Mouse (Mus musculus): ENCODE data around the gene Ropn1. TPM values are rescaled to one million over a fixed set of nuclear protein-coding genes. Genes with fewer than 3 reads are reported as not detected.
A peak's percentile ranks its signal among the peaks of the same experiment; 100 is the strongest.
"Not testable (repeated sequence)": the region's sequence is repeated elsewhere in the genome, so short reads cannot be mapped to it uniquely, and the experiment has no call there.

The Ropn1 gene
- polyA plus RNA-seq (2015; fragmentation: Nextera tagmentation; extraction: Ambion mirVana) = not detected in 2 replicates

DNA sequence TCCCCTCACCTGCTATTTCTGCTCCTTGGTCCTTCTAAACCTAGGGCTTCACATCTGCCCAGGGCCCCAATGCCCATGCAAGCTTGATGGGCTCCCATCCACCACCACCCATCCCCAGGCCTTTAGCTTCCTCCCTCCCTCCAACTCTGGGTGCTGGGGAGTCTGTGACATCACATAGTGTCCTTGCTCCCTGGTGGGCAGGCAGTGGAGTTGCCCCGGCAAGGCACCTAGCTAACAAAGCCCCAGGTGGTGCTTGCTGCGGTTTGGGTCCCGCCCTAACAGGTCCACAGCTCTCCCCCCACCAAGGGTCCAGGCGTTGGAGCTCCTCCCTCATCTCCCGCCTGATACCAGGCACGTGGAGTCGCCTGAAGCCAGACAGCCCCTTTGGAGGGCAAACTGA lies at the start of gene Ropn1:
Gene Ropn1 (plus strand): TSS at position 301 of the 400 bp plus-strand sequence.
- Histone ChIP-seq H3K4me3 (no peak within 1 kb of the TSS), H3K9me3 (no peaks in the 10 kb centered on the region), H3K4me1 (peaks cover 3% of the 10 kb centered on the region; the same call in 1 of the 2 replicates), H3K4me2 (no peak within 1 kb of the TSS), H3K36me3 (replicated peaks) (no peaks in the 10 kb centered on the region), H3K27ac (0 out of 2 replicates have a peak within 1 kb of the TSS, but pooled peaks have one; percentile 10), H3K27me3 (replicated peaks) (no peaks in the 10 kb centered on the region), H3K9ac (no peak within 1 kb of the TSS)
- ATAC-seq (replicated peaks) = no peak
- 68% methylated on average over 7 of the region's 7 CpGs for WGBS

DNA sequence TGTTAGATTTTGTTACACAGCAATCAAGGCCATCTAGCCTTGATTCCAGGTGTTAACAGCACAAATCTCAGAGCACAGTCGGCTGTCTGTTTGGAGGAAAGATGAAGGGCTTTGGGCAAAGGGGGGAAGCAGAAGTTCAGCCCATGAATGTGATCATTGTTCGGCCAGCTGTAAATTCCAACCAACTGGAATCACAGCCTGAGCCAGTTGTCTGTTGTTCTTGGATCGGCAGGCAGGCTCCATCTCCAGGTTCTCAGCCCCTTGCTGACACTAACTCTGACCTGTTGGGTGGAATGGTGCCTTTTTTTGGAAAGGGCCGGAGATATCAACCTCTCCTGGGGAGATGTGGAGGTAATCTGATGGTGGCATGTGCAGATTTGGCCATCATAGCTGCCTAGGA lies 47.8 kb upstream of the Ropn1 start:
- WGBS = 81% methylated on average over 4 of the region's 4 CpGs
- ATAC-seq (replicated peaks) = no peak
- Histone ChIP-seq H3K4me1 (no peaks in the 10 kb centered on the region), H3K9me3 (no peaks in the 10 kb centered on the region), H3K4me2 (no peak overlapping the region), H3K9ac (no peak overlapping the region), H3K36me3 (replicated peaks) (no peaks in the 10 kb centered on the region), H3K4me3 (no peak overlapping the region), H3K27me3 (replicated peaks) (no peaks in the 10 kb centered on the region), H3K27ac (no peak overlapping the region)

DNA sequence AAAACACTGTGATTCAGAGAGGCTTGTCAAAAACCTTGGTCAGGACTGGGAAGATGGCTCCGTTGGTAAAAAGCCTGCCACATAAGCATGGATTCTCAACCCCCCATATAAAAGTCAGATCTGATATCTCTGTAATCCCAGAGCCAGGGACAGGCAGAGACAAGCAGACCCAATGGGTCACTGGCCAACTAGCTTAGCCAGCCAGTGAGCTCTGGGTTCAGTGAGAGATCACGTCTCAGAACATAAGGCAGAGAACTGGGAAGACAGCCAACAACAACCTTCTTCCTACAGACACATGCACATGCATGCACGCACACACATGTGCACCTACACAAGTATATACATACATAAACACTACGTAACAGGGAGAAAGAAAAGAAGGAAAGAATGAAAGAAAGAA lies 46.6 kb upstream of the Ropn1 start:
- no peaks in the 10 kb centered on the region for H3K4me1 ChIP-seq
- no peaks in the 10 kb centered on the region for H3K36me3 ChIP-seq (replicated peaks)
- ATAC-seq (replicated peaks) = no peak
- no peak overlapping the region for H3K4me2 ChIP-seq
- no peak overlapping the region for H3K4me3 ChIP-seq
- no peaks in the 10 kb centered on the region for H3K9me3 ChIP-seq
- 80% methylated on average over 4 of the region's 4 CpGs for WGBS
- H3K9ac ChIP-seq = no peak overlapping the region
- no peaks in the 10 kb centered on the region for H3K27me3 ChIP-seq (replicated peaks)
- no peak overlapping the region for H3K27ac ChIP-seq

DNA sequence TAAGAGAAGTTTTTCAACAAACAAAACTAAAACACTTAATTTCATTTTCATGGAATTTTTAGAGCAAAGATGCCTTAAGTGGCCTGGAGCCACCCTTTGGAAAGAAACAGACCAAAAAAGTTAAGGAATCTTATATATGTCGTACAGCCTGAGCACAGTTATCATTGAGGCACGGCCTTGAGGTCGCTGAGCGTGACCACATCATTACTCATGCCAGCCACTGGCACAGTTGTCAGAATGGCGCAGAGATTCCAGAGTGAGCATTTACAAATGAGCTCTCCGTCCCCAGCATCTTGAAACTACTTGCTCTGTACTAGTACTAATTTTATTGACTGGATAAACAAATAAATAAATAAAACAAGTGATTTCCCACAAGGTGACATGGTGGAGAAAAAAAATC lies 45.9 kb upstream of the Ropn1 start:
- Histone ChIP-seq H3K4me3 (no peak overlapping the region), H3K9ac (no peak overlapping the region), H3K27me3 (replicated peaks) (no peaks in the 10 kb centered on the region), H3K4me1 (no peaks in the 10 kb centered on the region), H3K4me2 (no peak overlapping the region), H3K27ac (no peak overlapping the region), H3K9me3 (no peaks in the 10 kb centered on the region), H3K36me3 (replicated peaks) (no peaks in the 10 kb centered on the region)
- 72% methylated on average over 6 of the region's 6 CpGs for WGBS
- no peak for ATAC-seq (replicated peaks)

DNA sequence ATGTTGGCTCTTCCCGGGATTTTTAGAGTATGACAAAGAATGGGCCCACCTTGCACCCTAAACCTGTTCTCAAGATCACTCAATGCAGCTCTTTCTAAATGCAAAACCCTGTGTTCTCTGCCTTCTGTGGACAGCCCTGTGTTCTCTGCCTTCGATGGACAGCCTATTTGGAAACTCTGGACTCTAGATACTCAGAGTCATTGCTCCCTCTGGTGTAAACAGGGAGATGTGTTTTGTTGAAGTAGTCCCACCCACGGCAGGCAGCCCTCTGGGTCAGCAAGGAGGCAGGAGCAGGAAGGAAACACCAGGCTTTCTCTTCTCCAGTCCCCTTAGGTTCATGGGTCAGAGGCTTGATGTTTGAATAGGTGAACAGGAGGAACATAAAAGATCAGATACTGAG lies 44.0 kb upstream of the Ropn1 start:
- WGBS = 34% methylated on average over 3 of the region's 3 CpGs
- Histone ChIP-seq H3K9me3 (no peaks in the 10 kb centered on the region), H3K36me3 (replicated peaks) (no peaks in the 10 kb centered on the region), H3K27me3 (replicated peaks) (no peaks in the 10 kb centered on the region), H3K4me2 (no peak overlapping the region), H3K4me3 (no peak overlapping the region), H3K9ac (no peak overlapping the region), H3K4me1 (no peaks in the 10 kb centered on the region), H3K27ac (no peak overlapping the region)
- no peak for ATAC-seq (replicated peaks)

DNA sequence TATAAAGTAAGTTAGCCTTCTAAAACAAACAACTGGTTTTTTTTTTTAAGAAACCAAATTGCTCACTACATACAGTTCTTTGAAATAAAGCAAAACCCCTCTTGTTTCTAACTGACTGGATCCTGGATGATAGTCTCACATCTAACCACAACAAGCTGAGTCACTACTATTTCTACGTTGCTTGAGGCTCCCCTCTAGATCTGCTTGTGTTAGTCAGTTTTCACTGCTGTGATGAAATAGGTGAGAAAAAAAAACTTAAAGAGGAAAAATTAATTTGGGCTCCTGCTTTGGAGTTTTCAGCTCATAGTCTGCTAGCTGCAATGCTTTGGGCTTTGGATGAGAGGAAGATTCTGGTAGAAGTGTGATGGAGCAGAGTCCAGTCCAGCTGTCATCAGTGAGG lies 39.6 kb upstream of the Ropn1 start:
- Histone ChIP-seq H3K4me1 (no peaks in the 10 kb centered on the region), H3K4me3 (no peak overlapping the region), H3K27ac (no peak overlapping the region), H3K9me3 (no peaks in the 10 kb centered on the region), H3K9ac (no peak overlapping the region), H3K27me3 (replicated peaks) (no peaks in the 10 kb centered on the region), H3K4me2 (no peak overlapping the region), H3K36me3 (replicated peaks) (no peaks in the 10 kb centered on the region)
- ATAC-seq (replicated peaks) = no peak
- WGBS = 83% methylated on average over 1 of the region's 1 CpGs

DNA sequence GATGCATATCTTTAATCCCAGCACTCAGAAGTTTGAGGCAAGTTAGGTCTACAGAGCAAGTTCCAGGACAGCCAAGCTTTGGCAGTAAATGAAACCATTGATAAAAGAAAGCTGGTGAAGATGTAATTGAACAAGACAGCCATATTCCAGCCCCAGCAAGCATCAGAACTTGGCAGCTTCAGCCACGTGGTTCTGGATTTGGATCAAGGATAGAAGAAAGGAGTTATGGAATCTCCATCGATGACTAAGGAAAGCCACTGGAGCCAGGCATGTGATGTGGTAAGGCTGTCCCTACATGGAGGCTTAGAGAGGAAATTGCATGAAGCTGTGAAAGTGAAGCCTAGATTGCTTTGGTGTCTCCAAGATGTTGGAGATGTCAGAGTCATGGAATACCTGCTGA lies 35.7 kb upstream of the Ropn1 start:
- no peaks in the 10 kb centered on the region for H3K4me1 ChIP-seq
- no peak for ATAC-seq (replicated peaks)
- H3K9ac ChIP-seq = no peak overlapping the region
- H3K4me3 ChIP-seq = no peak overlapping the region
- H3K9me3 ChIP-seq = no peaks in the 10 kb centered on the region
- H3K27me3 ChIP-seq (replicated peaks) = no peaks in the 10 kb centered on the region
- H3K4me2 ChIP-seq = no peak overlapping the region
- no peaks in the 10 kb centered on the region for H3K36me3 ChIP-seq (replicated peaks)
- 76% methylated on average over 2 of the region's 2 CpGs for WGBS
- no peak overlapping the region for H3K27ac ChIP-seq

DNA sequence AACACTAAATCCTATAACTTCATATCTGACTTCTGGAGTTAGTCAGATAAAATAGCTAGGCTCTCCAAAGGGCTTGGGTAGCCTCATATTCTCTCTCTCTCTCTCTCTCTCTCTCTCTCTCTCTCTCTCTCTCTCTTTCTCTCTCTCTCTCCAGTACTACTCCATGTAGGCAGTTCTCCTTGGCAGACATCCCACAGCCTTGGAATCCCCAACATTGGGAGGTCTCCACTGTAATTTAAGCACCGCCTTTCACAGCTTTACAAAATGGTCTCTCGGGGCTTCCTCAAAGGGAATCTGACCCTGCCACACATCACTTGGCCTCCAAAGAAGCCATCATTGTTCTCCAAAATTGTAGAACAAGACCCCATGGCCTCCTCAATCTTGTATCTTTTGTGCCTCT lies 22.1 kb upstream of the Ropn1 start:
- Histone ChIP-seq H3K4me2 (no peak overlapping the region), H3K27me3 (replicated peaks) (no peaks in the 10 kb centered on the region), H3K4me1 (no peaks in the 10 kb centered on the region), H3K27ac (no peak overlapping the region), H3K9ac (no peak overlapping the region), H3K4me3 (no peak overlapping the region), H3K9me3 (no peaks in the 10 kb centered on the region), H3K36me3 (replicated peaks) (no peaks in the 10 kb centered on the region)
- ATAC-seq (replicated peaks) = no peak
- WGBS = 45% methylated on average over 2 of the region's 2 CpGs

DNA sequence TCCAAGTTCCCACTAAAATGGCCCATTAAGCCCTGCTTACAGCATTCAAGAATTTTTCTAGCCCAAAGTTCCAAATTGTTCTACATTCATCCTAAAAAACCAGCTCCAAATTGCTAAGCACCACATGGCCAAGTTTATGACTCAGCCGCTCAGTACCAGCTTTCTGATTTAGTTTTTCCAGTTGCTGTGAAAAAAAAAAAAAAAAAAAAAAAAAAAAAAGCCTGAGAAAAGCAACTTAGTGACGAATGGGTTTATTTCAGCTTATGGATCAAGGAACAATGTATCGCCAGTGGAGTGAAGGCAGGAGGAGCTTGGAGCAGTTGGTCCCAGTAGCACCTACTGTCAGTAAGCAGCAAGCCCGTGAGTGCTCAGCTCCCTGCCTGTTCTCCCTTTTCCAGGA lies 21.3 kb upstream of the Ropn1 start:
- Histone ChIP-seq H3K9ac (no peak overlapping the region), H3K4me2 (no peak overlapping the region), H3K4me3 (no peak overlapping the region), H3K27me3 (replicated peaks) (no peaks in the 10 kb centered on the region), H3K27ac (no peak overlapping the region), H3K4me1 (no peaks in the 10 kb centered on the region), H3K9me3 (no peaks in the 10 kb centered on the region), H3K36me3 (replicated peaks) (no peaks in the 10 kb centered on the region)
- no peak for ATAC-seq (replicated peaks)
- 86% methylated on average over 4 of the region's 4 CpGs for WGBS

DNA sequence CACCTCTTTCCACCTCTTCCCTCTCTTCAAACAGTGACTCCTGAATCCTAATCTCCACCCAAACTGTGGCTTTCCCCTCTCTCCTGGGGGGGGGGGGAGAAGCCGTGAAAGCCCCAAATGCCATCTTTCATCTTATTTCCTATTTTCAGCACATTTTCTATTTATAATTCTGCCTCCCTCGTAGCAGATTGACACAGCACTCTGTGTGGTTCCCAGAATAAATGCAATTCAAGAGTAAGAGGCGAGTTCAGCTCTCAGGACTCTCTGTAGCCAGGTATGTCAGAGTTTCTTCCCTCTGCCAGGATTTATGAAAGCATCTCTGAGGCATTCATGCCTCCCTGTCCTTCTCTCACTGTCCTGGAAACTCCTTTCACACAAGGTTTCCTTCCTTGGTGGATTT lies 14.2 kb upstream of the Ropn1 start:
- Histone ChIP-seq H3K9me3 (no peaks in the 10 kb centered on the region), H3K27me3 (replicated peaks) (no peaks in the 10 kb centered on the region), H3K9ac (no peak overlapping the region), H3K4me2 (no peak overlapping the region), H3K4me1 (no peaks in the 10 kb centered on the region), H3K27ac (no peak overlapping the region), H3K4me3 (no peak overlapping the region), H3K36me3 (replicated peaks) (no peaks in the 10 kb centered on the region)
- WGBS = 72% methylated on average over 3 of the region's 3 CpGs
- ATAC-seq (replicated peaks) = no peak

DNA sequence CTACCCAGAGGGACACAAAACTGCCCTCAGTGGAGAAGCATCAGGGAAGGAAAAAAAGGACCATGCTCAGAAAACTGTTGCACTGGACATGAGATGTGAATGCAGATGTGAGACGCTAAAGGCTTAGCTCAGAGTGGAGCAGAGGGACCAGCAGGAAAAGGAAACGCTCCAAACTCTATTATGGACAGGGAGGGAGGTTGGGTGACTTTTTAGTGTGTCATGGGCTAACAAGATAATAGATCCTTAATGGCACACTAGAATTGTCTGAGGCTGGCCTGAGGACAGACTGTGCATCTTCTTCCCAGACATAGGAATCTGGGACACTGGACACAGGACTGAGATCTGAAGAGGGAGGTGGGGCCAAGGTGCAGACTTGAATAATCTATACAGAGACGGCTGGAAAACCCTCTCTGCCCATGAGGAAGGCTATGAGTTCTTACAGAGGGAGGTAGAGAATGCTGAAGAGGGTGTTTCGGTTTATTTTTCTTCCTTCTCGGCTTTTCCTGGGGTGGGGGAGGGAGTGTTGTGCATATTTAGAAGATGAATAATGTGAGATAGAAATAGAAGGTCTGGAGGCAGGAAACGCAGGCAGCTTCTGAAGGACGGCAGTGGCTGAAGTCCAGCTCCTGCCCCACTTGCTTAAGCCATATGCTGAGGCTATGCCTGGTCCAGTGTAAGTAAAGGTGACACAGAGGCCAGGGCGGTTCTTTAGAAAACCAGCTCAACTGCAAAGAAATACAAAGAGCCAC lies 6.0 kb upstream of the Ropn1 start:
- no peak for ATAC-seq (replicated peaks)
- H3K36me3 ChIP-seq (replicated peaks) = no peaks in the 10 kb centered on the region
- no peak overlapping the region for H3K4me2 ChIP-seq
- H3K27ac ChIP-seq = no peak overlapping the region
- 72% methylated on average over 8 of the region's 8 CpGs for WGBS
- H3K4me3 ChIP-seq = no peak overlapping the region
- no peak overlapping the region for H3K9ac ChIP-seq
- H3K4me1 ChIP-seq = peaks cover 3% of the 10 kb centered on the region; the same call in 1 of the 2 replicates
- no peaks in the 10 kb centered on the region for H3K27me3 ChIP-seq (replicated peaks)
- H3K9me3 ChIP-seq = no peaks in the 10 kb centered on the region

DNA sequence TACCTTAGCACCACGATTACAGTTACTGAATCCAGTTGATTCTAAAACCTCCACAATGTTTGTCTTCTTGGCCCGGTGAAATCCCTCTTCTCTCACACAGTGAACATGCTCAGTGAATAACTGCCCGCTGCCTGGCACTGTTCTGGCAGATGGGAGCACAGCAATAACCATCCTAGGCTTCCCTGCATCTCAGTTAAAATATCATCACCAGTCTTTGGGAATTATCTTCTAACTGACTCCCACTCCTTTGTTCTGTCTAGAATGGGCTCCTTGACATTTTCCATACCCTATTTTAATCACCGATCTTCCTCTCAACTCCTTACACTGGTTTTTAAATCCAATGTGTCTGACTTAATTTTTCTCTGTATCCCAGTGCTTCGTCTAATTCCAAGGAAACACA lies 3.3 kb downstream of the Ropn1 start:
- Histone ChIP-seq H3K4me3 (no peak overlapping the region), H3K27ac (no peak overlapping the region), H3K4me1 (peaks cover 5% of the 10 kb centered on the region), H3K4me2 (no peak overlapping the region), H3K36me3 (replicated peaks) (no peaks in the 10 kb centered on the region), H3K27me3 (replicated peaks) (no peaks in the 10 kb centered on the region), H3K9ac (no peak overlapping the region), H3K9me3 (no peaks in the 10 kb centered on the region)
- no peak for ATAC-seq (replicated peaks)
- WGBS = 91% methylated on average over 5 of the region's 5 CpGs

DNA sequence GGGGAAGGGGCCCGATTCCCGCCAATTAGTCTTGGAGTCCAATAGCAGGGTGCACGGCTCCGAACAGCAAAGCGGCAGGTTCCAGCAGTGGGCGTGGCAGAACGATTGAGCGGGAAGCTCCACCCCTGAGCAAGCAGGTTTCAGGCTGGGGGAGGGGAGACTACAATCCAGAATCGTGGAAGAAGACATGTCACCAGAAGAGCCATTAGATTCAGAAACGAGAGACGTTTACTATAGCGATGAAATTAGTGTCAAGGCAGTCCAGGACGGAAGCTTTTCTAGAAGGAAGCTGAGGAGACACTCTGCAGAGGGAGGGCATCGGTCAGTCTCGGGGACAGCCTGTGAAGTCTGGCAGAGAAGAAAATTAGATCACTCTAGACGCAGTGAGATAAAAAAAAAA lies 7.8 kb downstream of the Ropn1 start:
- not testable (repeated sequence) for H3K27me3 ChIP-seq (replicated peaks); H3K9ac ChIP-seq; H3K4me1 ChIP-seq; H3K9me3 ChIP-seq; H3K36me3 ChIP-seq (replicated peaks); H3K27ac ChIP-seq
- ATAC-seq (replicated peaks) = peak; percentile 30; the same call in 1 of the 2 replicates
- Histone ChIP-seq H3K4me2 (peak overlapping the region; percentile 53), H3K4me3 (peak overlapping the region; percentile 36)
- WGBS = 2% methylated on average over 16 of the region's 16 CpGs

Measured in midbrain, embryonic 15.5 days (tissue).